Mouse (Mus musculus): Measurements from ENCODE around the gene Mmrn2. TPM values are rescaled to one million over a fixed set of nuclear protein-coding genes. Genes with fewer than 3 reads are reported as not detected.
A peak's percentile ranks its signal among the peaks of the same experiment; 100 is the strongest.

Mmrn2 gene
- total and polyA plus RNA-seq, 2 experiments from 2014 or later, result 2.6 to 8.1 TPM

DNA sequence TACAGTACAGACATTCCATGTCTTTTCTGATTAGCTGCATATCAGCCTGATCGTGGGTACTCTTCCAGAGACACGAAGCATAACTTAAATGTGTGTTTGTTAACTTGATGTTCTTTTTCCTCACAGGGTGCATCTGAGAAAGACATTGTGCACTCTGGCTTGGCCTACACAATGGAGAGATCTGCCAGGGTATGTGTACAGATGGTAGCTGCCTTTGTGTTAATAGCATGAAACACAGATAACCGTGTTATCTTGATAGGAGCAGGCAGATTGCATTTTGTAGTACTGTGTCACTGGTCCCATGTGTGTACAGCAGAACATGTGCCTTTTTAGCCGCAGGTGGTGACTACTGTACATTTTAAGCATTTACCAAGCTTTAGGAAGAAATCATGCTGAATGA is 33.3 kb upstream of the Mmrn2 start:
- Histone ChIP-seq H3K4me3 (ENCODE audit: low read length) (no peak overlapping the region), H3K27me3 (ENCODE audit: insufficient read depth, low read length) (no peaks in the 10 kb centered on the region), H3K36me3 (ENCODE audit: insufficient read depth, low read length) (peaks cover 54% of the 10 kb centered on the region), H3K9me3 (ENCODE audit: low read length) (no peaks in the 10 kb centered on the region), H3K27ac (no peak overlapping the region), H3K4me2 (ENCODE audit: low read depth, low read length) (no peak overlapping the region), H3K9ac (replicated peaks; ENCODE audit: low read length) (no peak overlapping the region), H3K4me1 (ENCODE audit: insufficient read depth, low read length) (no peaks in the 10 kb centered on the region)
- TF ChIP-seq CTCF (IDR thresholded peaks at IDR 0.05; ENCODE audit: low read depth), result no peak
- ATAC-seq, result no peak
- WGBS, result 78% methylated on average over 4 of the region's 4 CpGs
- DNase-seq (ENCODE audit: low spot score), result no peak

DNA sequence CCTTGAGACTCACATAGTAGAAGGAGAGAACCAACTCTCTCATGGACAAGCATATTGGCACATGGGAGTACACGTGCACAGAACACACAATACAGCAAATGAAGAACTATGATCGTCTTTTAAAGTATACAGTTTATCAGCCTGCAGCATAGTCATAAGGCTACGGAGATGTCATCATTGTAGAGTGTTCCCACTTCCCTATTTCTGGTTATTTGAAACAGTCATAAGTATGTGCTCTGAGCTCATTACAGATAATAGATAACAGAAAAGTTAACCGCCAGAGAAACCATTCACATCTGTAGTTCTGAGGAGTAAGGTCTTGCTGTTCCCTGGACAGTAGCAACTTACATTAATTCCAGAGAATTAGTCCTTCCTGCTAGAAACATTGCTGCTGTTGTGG is 32.2 kb upstream of the Mmrn2 start:
- DNase-seq (ENCODE audit: low spot score) (no peak), ATAC-seq (no peak)
- no peak overlapping the region for H3K27ac ChIP-seq
- H3K9ac ChIP-seq (replicated peaks; ENCODE audit: low read length), result no peak overlapping the region
- H3K4me2 ChIP-seq (ENCODE audit: low read depth, low read length), result no peak overlapping the region
- TF ChIP-seq CTCF (IDR thresholded peaks at IDR 0.05; ENCODE audit: low read depth), result no peak
- 91% methylated on average over 4 of the region's 4 CpGs for WGBS
- peaks cover 46% of the 10 kb centered on the region for H3K36me3 ChIP-seq (ENCODE audit: insufficient read depth, low read length)
- H3K4me1 ChIP-seq (ENCODE audit: insufficient read depth, low read length), result no peaks in the 10 kb centered on the region
- H3K4me3 ChIP-seq (ENCODE audit: low read length), result no peak overlapping the region
- H3K9me3 ChIP-seq (ENCODE audit: low read length), result no peaks in the 10 kb centered on the region
- H3K27me3 ChIP-seq (ENCODE audit: insufficient read depth, low read length), result no peaks in the 10 kb centered on the region

DNA sequence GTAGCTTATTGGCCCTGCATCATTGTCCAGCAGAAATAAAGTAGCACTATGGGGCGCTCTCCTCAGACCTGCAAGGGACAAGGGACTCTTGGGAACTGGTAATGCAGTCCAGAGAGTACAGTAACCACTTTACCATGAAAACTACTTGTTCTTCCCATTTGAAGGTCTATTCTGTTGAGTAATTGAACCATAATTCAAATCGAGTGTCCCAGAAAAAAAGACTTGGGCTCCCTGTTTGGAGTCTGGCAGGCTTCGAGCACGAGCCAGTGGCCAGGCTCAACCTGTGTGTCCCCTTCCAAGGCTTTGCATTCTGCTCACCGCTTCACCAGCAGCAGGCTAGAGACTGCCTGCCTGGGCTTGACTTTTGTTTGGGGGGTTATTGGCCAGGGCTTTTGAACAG is 30.9 kb upstream of the Mmrn2 start:
- H3K27ac ChIP-seq, result no peak overlapping the region
- WGBS, result 71% methylated on average over 5 of the region's 5 CpGs

DNA sequence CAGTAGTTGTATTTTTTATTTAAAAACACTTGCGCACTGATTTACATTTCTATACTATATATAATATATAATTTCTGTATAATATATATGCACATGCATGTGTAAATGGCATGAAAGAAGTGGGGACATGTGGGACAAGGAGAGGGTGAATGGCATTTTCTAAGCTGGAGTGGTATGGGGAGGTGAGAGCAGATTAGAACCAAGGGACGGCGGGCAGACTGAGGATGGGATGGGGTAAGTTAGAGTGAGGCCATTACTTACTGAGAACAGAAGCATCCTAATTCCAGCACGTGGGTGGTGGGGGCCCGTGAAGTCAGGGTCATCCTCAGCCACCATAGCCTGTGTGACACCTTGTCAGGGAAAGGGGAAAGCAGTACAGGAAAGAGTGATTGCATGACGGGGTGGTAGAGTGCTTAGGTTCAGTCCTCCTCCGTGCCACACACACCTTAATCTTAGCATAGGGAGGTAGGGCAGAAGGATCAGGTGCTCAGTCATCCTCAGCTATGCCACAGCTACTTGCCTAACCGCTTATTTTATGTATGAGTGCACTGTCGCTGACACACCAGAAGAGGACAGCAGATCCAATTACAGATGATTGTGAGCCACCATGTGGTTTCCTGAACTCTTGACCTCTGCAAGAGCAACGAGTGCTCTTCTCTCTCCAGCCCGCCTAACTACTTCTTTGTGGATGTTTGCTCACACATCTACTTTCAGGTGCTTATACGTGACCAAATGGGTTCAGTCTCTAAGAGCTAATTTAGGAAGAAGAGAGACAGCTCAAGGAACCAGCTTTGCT is 29.3 kb upstream of the Mmrn2 start:
- Histone ChIP-seq H3K4me2 (ENCODE audit: low read depth, low read length) (no peak overlapping the region), H3K27ac (no peak overlapping the region), H3K36me3 (ENCODE audit: insufficient read depth, low read length) (peaks cover 25% of the 10 kb centered on the region), H3K4me3 (ENCODE audit: low read length) (no peak overlapping the region), H3K9ac (replicated peaks; ENCODE audit: low read length) (no peak overlapping the region), H3K9me3 (ENCODE audit: low read length) (no peaks in the 10 kb centered on the region), H3K4me1 (ENCODE audit: insufficient read depth, low read length) (no peaks in the 10 kb centered on the region), H3K27me3 (ENCODE audit: insufficient read depth, low read length) (no peaks in the 10 kb centered on the region)
- peak; percentile 60 for ATAC-seq
- 69% methylated on average over 12 of the region's 12 CpGs for WGBS
- peak; percentile 59 for TF ChIP-seq CTCF (IDR thresholded peaks at IDR 0.05; ENCODE audit: low read depth)
- peak; percentile 42 for DNase-seq (ENCODE audit: low spot score)

More for the DNA sequence above, 30.9 kb upstream of the Mmrn2 start:
- Histone ChIP-seq H3K27me3 (ENCODE audit: insufficient read depth, low read length) (no peaks in the 10 kb centered on the region), H3K4me1 (ENCODE audit: insufficient read depth, low read length) (no peaks in the 10 kb centered on the region), H3K4me2 (ENCODE audit: low read depth, low read length) (no peak overlapping the region), H3K9ac (replicated peaks; ENCODE audit: low read length) (no peak overlapping the region), H3K9me3 (ENCODE audit: low read length) (no peaks in the 10 kb centered on the region), H3K4me3 (ENCODE audit: low read length) (no peak overlapping the region), H3K36me3 (ENCODE audit: insufficient read depth, low read length) (peaks cover 39% of the 10 kb centered on the region)
- ATAC-seq, result no peak; the same call in 1 of the 2 replicates
- no peak for TF ChIP-seq CTCF (IDR thresholded peaks at IDR 0.05; ENCODE audit: low read depth)
- peak; percentile 26 for DNase-seq (ENCODE audit: low spot score)

DNA sequence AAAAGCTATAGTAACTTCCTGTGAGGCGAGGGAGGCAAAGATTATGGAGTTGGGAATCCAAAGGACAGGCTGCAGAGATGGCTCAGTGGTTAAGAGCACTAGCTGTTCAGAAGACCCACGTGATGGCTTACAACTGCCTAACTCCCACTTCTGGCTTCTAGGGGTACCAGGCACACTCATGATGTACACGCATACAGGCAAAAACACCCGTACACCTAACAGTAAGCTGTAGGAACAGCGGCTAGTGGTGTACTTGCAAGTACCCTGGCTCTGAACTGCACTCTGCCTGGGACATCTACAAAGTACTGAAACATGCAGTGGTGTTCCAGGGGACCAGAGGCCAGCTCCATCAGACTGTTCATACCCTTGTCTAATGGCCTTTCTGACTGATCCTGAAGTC is 28.2 kb upstream of the Mmrn2 start:
- H3K9ac ChIP-seq (replicated peaks; ENCODE audit: low read length), result no peak overlapping the region
- H3K9me3 ChIP-seq (ENCODE audit: low read length), result no peaks in the 10 kb centered on the region
- no peak for TF ChIP-seq CTCF (IDR thresholded peaks at IDR 0.05; ENCODE audit: low read depth)
- no peak for ATAC-seq
- DNase-seq (ENCODE audit: low spot score), result no peak
- H3K27me3 ChIP-seq (ENCODE audit: insufficient read depth, low read length), result no peaks in the 10 kb centered on the region
- H3K4me1 ChIP-seq (ENCODE audit: insufficient read depth, low read length), result no peaks in the 10 kb centered on the region
- no peak overlapping the region for H3K4me2 ChIP-seq (ENCODE audit: low read depth, low read length)
- H3K36me3 ChIP-seq (ENCODE audit: insufficient read depth, low read length), result peaks cover 14% of the 10 kb centered on the region
- no peak overlapping the region for H3K27ac ChIP-seq
- WGBS, result 95% methylated on average over 5 of the region's 5 CpGs
- H3K4me3 ChIP-seq (ENCODE audit: low read length), result no peak overlapping the region

DNA sequence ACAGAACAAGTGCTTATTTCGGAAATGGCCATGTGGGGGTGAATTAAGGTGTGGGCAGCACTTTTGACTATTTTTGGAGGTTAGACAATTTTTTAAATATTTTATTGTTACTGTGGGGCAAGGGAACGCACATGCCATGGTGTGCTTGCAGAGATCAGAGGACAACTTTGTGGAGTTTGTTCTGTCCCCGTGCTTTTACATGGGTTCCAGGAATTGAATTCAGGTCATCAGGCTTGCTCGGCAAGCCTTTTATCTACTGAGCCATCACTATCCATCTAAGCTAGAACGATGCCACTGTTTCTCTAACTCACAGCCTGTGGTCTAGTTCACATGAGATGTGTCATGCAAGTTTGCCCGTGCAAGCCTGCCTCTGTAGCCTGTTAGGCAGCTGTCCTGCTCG is 27.0 kb upstream of the Mmrn2 start:
- Histone ChIP-seq H3K27ac (no peak overlapping the region), H3K27me3 (ENCODE audit: insufficient read depth, low read length) (no peaks in the 10 kb centered on the region), H3K4me2 (ENCODE audit: low read depth, low read length) (no peak overlapping the region), H3K4me3 (ENCODE audit: low read length) (no peak overlapping the region), H3K4me1 (ENCODE audit: insufficient read depth, low read length) (no peaks in the 10 kb centered on the region), H3K9ac (replicated peaks; ENCODE audit: low read length) (no peak overlapping the region), H3K9me3 (ENCODE audit: low read length) (no peaks in the 10 kb centered on the region), H3K36me3 (ENCODE audit: insufficient read depth, low read length) (peaks cover 2% of the 10 kb centered on the region)
- no peak for TF ChIP-seq CTCF (IDR thresholded peaks at IDR 0.05; ENCODE audit: low read depth)
- DNase-seq (ENCODE audit: low spot score) (no peak), ATAC-seq (no peak)
- WGBS, result 82% methylated on average over 7 of the region's 7 CpGs

DNA sequence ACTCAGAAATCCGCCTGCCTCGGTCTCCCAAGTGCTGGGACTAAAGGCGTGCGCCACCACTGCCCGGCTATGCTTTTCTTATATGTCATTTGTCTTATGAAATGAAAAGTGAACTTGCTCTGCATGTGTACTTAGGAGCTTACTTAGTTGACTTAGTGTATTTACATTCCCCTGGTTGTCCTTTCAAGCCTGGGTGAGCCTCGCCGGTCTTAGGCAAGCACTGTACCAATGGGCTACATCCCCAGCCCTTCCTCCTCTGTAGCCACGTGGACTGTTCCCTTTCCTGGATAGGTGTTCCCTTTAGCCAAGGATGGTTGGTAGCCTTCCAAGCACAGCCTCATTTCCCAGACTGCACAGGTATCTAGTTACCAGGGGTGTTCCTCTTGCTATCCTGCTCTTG is 26.3 kb upstream of the Mmrn2 start:
- ATAC-seq, result no peak
- H3K36me3 ChIP-seq (ENCODE audit: insufficient read depth, low read length), result no peaks in the 10 kb centered on the region
- H3K4me1 ChIP-seq (ENCODE audit: insufficient read depth, low read length), result no peaks in the 10 kb centered on the region
- no peak overlapping the region for H3K4me3 ChIP-seq (ENCODE audit: low read length)
- WGBS, result 89% methylated on average over 8 of the region's 8 CpGs
- H3K9me3 ChIP-seq (ENCODE audit: low read length), result no peaks in the 10 kb centered on the region
- no peak overlapping the region for H3K27ac ChIP-seq
- no peak for DNase-seq (ENCODE audit: low spot score)
- no peak overlapping the region for H3K4me2 ChIP-seq (ENCODE audit: low read depth, low read length)
- no peak for TF ChIP-seq CTCF (IDR thresholded peaks at IDR 0.05; ENCODE audit: low read depth)
- H3K27me3 ChIP-seq (ENCODE audit: insufficient read depth, low read length), result no peaks in the 10 kb centered on the region
- H3K9ac ChIP-seq (replicated peaks; ENCODE audit: low read length), result no peak overlapping the region
